Mouse (Mus musculus) limb, embryonic 14.5 days (tissue): ENCODE measurements around the gene 4930415O20Rik. TPM values are rescaled to one million over a fixed set of nuclear protein-coding genes. Genes with fewer than 3 reads are reported as not detected.
A peak's percentile ranks its signal among the peaks of the same experiment; 100 is the strongest.

Experiments used
- ATAC-seq: fragments of 200-750 bp; cut with Nextera tagmentation; 2 replicates; pipeline ENCODE4 v1.8.0; 2017; ENCODE audit warnings: low read depth, moderate number of reproducible peaks, moderate TSS enrichment; ENCODE audit not compliant: low FRiP score
- DNase-seq: peaks from one replicate; pipeline ENCODE4 v3.0.0-alpha.2; 2015; ENCODE audit warnings: low spot score
- H3K27ac ChIP-seq: fragments of 300-500 bp; sonication (generic); replicated peaks from 2 replicates; pipeline ENCODE4 v1.5.1; 2014; ENCODE audit warnings: low read depth, mild to moderate bottlenecking, low read length, moderate library complexity, mixed read lengths
- H3K27me3 ChIP-seq: fragments of 300-500 bp; sonication (generic); 2 replicates; pipeline ENCODE4 v1.6.1; 2014; ENCODE audit warnings: low read length, mixed read lengths; ENCODE audit not compliant: control insufficient read depth, insufficient read depth
- H3K36me3 ChIP-seq: fragments of 300-500 bp; sonication (generic); 2 replicates; pipeline ENCODE4 v1.6.1; 2014; ENCODE audit warnings: mild to moderate bottlenecking, low read length, moderate library complexity, mixed read lengths; ENCODE audit not compliant: control insufficient read depth, insufficient read depth
- H3K4me1 ChIP-seq: fragments of 300-500 bp; sonication (generic); 2 replicates; pipeline ENCODE4 v1.6.1; 2014; ENCODE audit warnings: antibody characterized with exemption, low read length, mixed read lengths; ENCODE audit not compliant: control insufficient read depth, insufficient read depth
- H3K4me2 ChIP-seq: fragments of 300-500 bp; sonication (generic); replicated peaks from 2 replicates; pipeline ENCODE4 v1.6.1; 2014; ENCODE audit warnings: low read depth, mild to moderate bottlenecking, low read length, moderate library complexity; ENCODE audit not compliant: severe bottlenecking
- H3K4me3 ChIP-seq: fragments of 300-500 bp; sonication (generic); replicated peaks from 2 replicates; pipeline ENCODE4 v1.5.1; 2014; ENCODE audit warnings: low read length
- H3K9ac ChIP-seq: fragments of 300-500 bp; sonication (generic); 2 replicates; pipeline ENCODE4 v1.6.1; 2014; ENCODE audit warnings: mild to moderate bottlenecking, low read depth, low read length, moderate library complexity; ENCODE audit not compliant: severe bottlenecking
- H3K9me3 ChIP-seq: fragments of 300-500 bp; sonication (generic); 2 replicates; pipeline ENCODE4 v1.6.1; 2016; ENCODE audit warnings: low read length; ENCODE audit not compliant: control insufficient read depth
- POLR2A ChIP-seq: fragments of 200-500 bp; IDR thresholded peaks from 2 replicates; pipeline ENCODE4 v1.8.0; 2012; ENCODE audit warnings: inconsistent platforms, mild to moderate bottlenecking, moderate library complexity, borderline replicate concordance; ENCODE audit not compliant: insufficient read depth, insufficient read length; ENCODE audit errors: extremely low read depth
- WGBS: fragments of 180-500 bp; shearing (Covaris S2); extraction: QIAGEN DNeasy Blood & Tissue Kit; methylation state at CpG from one replicate; pipeline ENCODE4 v1.1.7; 2014; 5-methylcytosine and 5-hydroxymethylcytosine counted together
- polyA plus RNA-seq, 2 experiments: library from polyadenylated mRNA; depleted of rRNA in 1 of 2; stranded (reverse) in 1 of 2; unstranded in 1 of 2; fragments of >200 nt; fragmentation: Nextera tagmentation in 1 of 2; extraction: Ambion mirVana in 1 of 2; gene quantifications; 2 replicates each; pipeline versions ENCODE4 v1.2.1 to v1.2.3; 2012 to 2014

The 4930415O20Rik gene
- polyA plus RNA-seq, 2 experiments, result 0.37 TPM; not detected in 1

GRCm38 (mm10) chr15:98601832-98602190 lies 31.0 kb downstream of the 4930415O20Rik start:
- Histone ChIP-seq H3K4me1 (peaks cover 20% of the 10 kb centered on the region), H3K9me3 (no peaks in the 10 kb centered on the region), H3K27me3 (no peaks in the 10 kb centered on the region), H3K9ac (peak overlapping the region; percentile 36; the same call in 1 of the 2 replicates), H3K36me3 (peaks cover 76% of the 10 kb centered on the region), H3K4me3 (no peak overlapping the region; the same call in 1 of the 2 replicates), H3K4me2 (peak overlapping the region; percentile 42), H3K27ac (0 out of 2 replicates have a peak overlapping the region, but pooled peaks have one; percentile 33)
- DNase-seq (no peak), ATAC-seq (no peak)
- TF ChIP-seq POLR2A, result no peak
- 77% methylated on average over 7 of the region's 7 CpGs for WGBS

- Histone ChIP-seq H3K36me3 (peaks cover 76% of the 10 kb centered on the region), H3K9ac (peak overlapping the region; percentile 36; the same call in 1 of the 2 replicates), H3K4me2 (peak overlapping the region; percentile 42), H3K27me3 (no peaks in the 10 kb centered on the region), H3K4me3 (peak overlapping the region; percentile 1; the same call in 1 of the 2 replicates), H3K9me3 (no peaks in the 10 kb centered on the region), H3K4me1 (peaks cover 24% of the 10 kb centered on the region), H3K27ac (peak overlapping the region; percentile 33; the same call in 1 of the 2 replicates)
- 60% methylated on average over 13 of the region's 13 CpGs for WGBS
- no peak for TF ChIP-seq POLR2A
- DNase-seq, result no peak
- ATAC-seq, result peak; percentile 51; the same call in 1 of the 2 replicates
These were observed 31.5 kb downstream of the 4930415O20Rik start for GRCm38 (mm10) chr15:98602191-98602881.

DNA sequence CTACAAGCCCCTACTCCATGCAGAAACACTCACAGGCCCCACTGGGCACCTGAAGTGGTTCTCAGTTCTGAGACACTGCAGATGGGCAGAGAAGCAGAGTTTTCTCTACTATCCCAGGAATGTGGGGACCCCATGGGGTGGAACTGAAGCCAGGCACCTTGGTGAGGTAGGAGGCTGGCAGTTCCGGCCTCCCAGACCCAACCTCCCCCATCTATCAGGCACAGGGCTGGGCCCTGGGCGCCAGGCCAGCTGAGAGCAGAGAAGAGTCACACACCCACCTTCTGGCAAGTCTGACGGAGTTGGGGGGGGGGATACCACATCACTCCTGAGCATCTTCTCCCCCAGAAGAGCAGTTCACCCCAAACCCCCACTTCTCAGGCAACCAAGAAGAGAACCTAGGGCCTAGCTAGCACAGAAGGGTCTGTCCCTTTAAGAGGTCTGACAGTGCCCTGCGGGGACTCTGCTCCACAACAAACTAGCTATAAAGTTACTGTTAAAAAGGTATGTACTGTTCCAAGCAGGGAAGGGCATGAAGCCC lies 32.2 kb downstream of the 4930415O20Rik start:
- DNase-seq (no peak), ATAC-seq (no peak)
- Histone ChIP-seq H3K4me1 (peaks cover 30% of the 10 kb centered on the region), H3K9me3 (no peaks in the 10 kb centered on the region), H3K27ac (0 out of 2 replicates have a peak overlapping the region, but pooled peaks have one; percentile 33), H3K36me3 (peaks cover 69% of the 10 kb centered on the region), H3K9ac (peak overlapping the region; percentile 36; the same call in 1 of the 2 replicates), H3K27me3 (no peaks in the 10 kb centered on the region), H3K4me2 (peak overlapping the region; percentile 42), H3K4me3 (0 out of 2 replicates have a peak overlapping the region, but pooled peaks have one; percentile 1)
- TF ChIP-seq POLR2A, result no peak
- 50% methylated on average over 4 of the region's 4 CpGs for WGBS

GRCm38 (mm10) chr15:98604041-98604575 lies 33.3 kb downstream of the 4930415O20Rik start:
- H3K4me1 ChIP-seq, result peaks cover 35% of the 10 kb centered on the region
- H3K27ac ChIP-seq, result no peak overlapping the region
- no peak overlapping the region for H3K4me2 ChIP-seq
- no peak overlapping the region for H3K4me3 ChIP-seq
- no peak overlapping the region for H3K9ac ChIP-seq
- no peak for TF ChIP-seq POLR2A
- 94% methylated on average over 24 of the region's 24 CpGs for WGBS
- no peaks in the 10 kb centered on the region for H3K9me3 ChIP-seq
- H3K27me3 ChIP-seq, result no peaks in the 10 kb centered on the region
- no peak for DNase-seq
- no peak for ATAC-seq
- peaks cover 59% of the 10 kb centered on the region for H3K36me3 ChIP-seq

- 94% methylated on average over 12 of the region's 12 CpGs for WGBS
- no peak overlapping the region for H3K4me3 ChIP-seq
- H3K4me2 ChIP-seq, result no peak overlapping the region
- H3K9me3 ChIP-seq, result no peaks in the 10 kb centered on the region
- H3K36me3 ChIP-seq, result peaks cover 41% of the 10 kb centered on the region
- no peak for TF ChIP-seq POLR2A
- DNase-seq (no peak), ATAC-seq (no peak)
- H3K27ac ChIP-seq, result no peak overlapping the region
- H3K27me3 ChIP-seq, result no peaks in the 10 kb centered on the region
- no peak overlapping the region for H3K9ac ChIP-seq
- H3K4me1 ChIP-seq, result peaks cover 35% of the 10 kb centered on the region
These were observed 35.3 kb downstream of the 4930415O20Rik start for GRCm38 (mm10) chr15:98606051-98606536.
